Mouse (Mus musculus) forebrain, postnatal 0 days (tissue): ENCODE data around the gene Fam135a. TPM values are rescaled to one million over a fixed set of nuclear protein-coding genes. Genes with fewer than 3 reads are reported as not detected.
A peak's percentile ranks its signal among the peaks of the same experiment; 100 is the strongest.

Source experiments
- ATAC-seq: fragments of 200-750 bp; cut with Nextera tagmentation; 2 replicates; pipeline ENCODE4 v1.8.0; 2017; ENCODE audit warnings: mild to moderate bottlenecking, moderate library complexity
- DNase-seq: peaks from one replicate; pipeline ENCODE4 v3.0.0-alpha.2; 2015
- H3K27ac ChIP-seq: fragments of 300-500 bp; sonication (generic); 2 replicates; pipeline ENCODE4 v1.5.1; 2014; ENCODE audit warnings: low read depth, mild to moderate bottlenecking, antibody characterized with exemption, low read length, moderate library complexity, mixed read lengths
- H3K27me3 ChIP-seq: fragments of 300-500 bp; sonication (generic); 2 replicates; pipeline ENCODE4 v1.6.1; 2014; ENCODE audit warnings: mild to moderate bottlenecking, low read length, mixed read lengths; ENCODE audit not compliant: insufficient read depth
- H3K36me3 ChIP-seq: fragments of 300-500 bp; sonication (generic); 2 replicates; pipeline ENCODE4 v1.6.1; 2014; ENCODE audit warnings: mild to moderate bottlenecking, moderate library complexity; ENCODE audit not compliant: insufficient read depth
- H3K4me1 ChIP-seq: fragments of 300-500 bp; sonication (generic); 2 replicates; pipeline ENCODE4 v1.6.1; 2014; ENCODE audit warnings: antibody characterized with exemption; ENCODE audit not compliant: insufficient read depth
- H3K4me2 ChIP-seq: fragments of 300-500 bp; sonication (generic); 2 replicates; pipeline ENCODE4 v1.6.1; 2014; ENCODE audit warnings: low read depth, mild to moderate bottlenecking, moderate library complexity
- H3K4me3 ChIP-seq: fragments of 300-500 bp; sonication (generic); 2 replicates; pipeline ENCODE4 v1.5.1; 2014; ENCODE audit warnings: low read depth, low read length, mixed read lengths
- H3K9ac ChIP-seq: fragments of 300-500 bp; sonication (generic); 2 replicates; pipeline ENCODE4 v1.6.1; 2014; ENCODE audit warnings: mild to moderate bottlenecking
- H3K9me3 ChIP-seq: fragments of 300-500 bp; sonication (generic); 2 replicates; pipeline ENCODE4 v1.6.1; 2016; ENCODE audit warnings: low read length
- CTCF ChIP-seq: sonication (generic); IDR thresholded peaks from 2 replicates; pipeline ENCODE4 v1.5.1; 2016; ENCODE audit warnings: antibody characterized with exemption, control low read depth, low read depth
- WGBS: fragments of 180-500 bp; shearing (Covaris S2); extraction: QIAGEN DNeasy Blood & Tissue Kit; methylation state at CpG from one replicate; pipeline ENCODE4 v1.1.7; 2014; 5-methylcytosine and 5-hydroxymethylcytosine counted together
- polyA plus RNA-seq: library from polyadenylated mRNA; unstranded; fragments of >200 nt; fragmentation: Nextera tagmentation; extraction: Ambion mirVana; gene quantifications from 2 replicates; pipeline ENCODE4 v1.2.1, GENCODE M21; 2015
- total RNA-seq: library from RNA; depleted of rRNA; stranded (reverse); fragments of >200 nt; gene quantifications from 2 replicates; pipeline ENCODE4 v1.2.3, GENCODE M21; 2014

The Fam135a gene
- total and polyA plus RNA-seq, 2 experiments from 2014 or later, result 19.3 to 45.4 TPM

DNA sequence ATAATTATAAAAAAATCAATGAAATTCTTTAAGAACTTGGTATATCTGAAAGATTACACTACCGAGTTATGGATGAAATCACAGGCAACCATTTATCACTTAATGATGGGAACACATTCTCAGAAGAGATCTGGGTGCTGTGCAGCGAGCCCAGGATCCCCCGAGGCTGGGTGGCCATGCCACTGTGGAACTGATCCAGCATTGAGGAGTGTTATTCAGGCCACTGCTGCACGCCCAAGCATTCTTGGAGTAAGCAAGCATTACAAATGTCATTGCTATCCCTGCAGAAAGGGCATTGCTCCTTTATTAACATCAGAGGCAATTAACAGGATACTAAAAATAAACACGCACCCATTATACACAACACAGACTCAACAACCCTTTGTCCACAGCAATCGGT is 89.3 kb downstream of the Fam135a start:
- DNase-seq (no peak), ATAC-seq (no peak)
- Histone ChIP-seq H3K9ac (no peak overlapping the region), H3K4me3 (no peak overlapping the region), H3K9me3 (no peaks in the 10 kb centered on the region), H3K27me3 (no peaks in the 10 kb centered on the region), H3K27ac (no peak overlapping the region), H3K36me3 (peaks cover 14% of the 10 kb centered on the region; the same call in 1 of the 2 replicates), H3K4me2 (no peak overlapping the region), H3K4me1 (no peaks in the 10 kb centered on the region)
- no peak for TF ChIP-seq CTCF
- whole genome bisulfite sequencing, result 67% methylated on average over 6 of the region's 6 CpGs

DNA sequence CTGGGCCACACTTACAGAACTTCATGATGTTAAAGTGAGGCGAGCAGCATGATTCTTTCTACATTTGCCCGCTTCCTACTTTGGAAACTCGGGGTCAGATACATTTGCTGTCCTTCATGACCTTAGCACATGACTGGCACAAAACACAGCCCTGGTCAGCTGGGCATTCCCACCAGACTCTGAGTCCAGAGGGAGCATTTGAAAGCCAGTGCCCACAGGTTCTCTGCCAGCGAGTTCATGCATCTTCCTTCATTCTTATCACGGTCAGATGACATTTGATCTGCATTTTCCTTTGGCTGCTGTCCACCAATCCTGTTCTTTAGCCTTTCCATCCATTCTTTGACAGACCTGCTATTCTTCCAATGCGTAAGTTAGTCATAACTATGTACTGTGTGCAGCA is 90.1 kb downstream of the Fam135a start:
- no peak overlapping the region for H3K9ac ChIP-seq
- H3K4me3 ChIP-seq, result no peak overlapping the region
- no peaks in the 10 kb centered on the region for H3K9me3 ChIP-seq
- H3K4me2 ChIP-seq, result no peak overlapping the region
- no peak overlapping the region for H3K27ac ChIP-seq
- no peak for ATAC-seq
- peaks cover 12% of the 10 kb centered on the region; the same call in 1 of the 2 replicates for H3K36me3 ChIP-seq
- no peaks in the 10 kb centered on the region for H3K4me1 ChIP-seq
- 94% methylated on average over 6 of the region's 6 CpGs for WGBS
- no peak for TF ChIP-seq CTCF
- DNase-seq, result no peak
- H3K27me3 ChIP-seq, result no peaks in the 10 kb centered on the region

DNA sequence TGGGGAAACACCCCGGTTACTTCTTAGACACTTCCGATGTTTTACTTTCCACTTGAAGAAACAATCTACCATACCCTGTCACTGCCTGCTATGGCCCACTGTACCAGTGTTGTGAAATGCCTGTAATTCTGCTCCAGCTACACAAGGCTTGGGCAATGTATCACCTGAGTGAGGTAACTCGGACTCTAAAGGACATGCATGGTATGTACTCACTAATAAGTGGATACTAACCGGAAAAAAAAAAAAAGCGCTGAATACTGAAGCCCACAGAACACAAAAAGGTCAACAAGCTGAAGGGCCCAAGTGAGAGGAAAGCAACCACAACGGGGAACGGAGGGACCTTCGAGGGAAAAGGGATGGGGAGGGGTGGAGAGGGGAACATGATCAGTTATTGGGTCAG is 92.5 kb downstream of the Fam135a start:
- no peak overlapping the region for H3K4me3 ChIP-seq
- no peak for TF ChIP-seq CTCF
- DNase-seq (no peak), ATAC-seq (no peak)
- H3K9ac ChIP-seq, result no peak overlapping the region
- no peak overlapping the region for H3K27ac ChIP-seq
- no peaks in the 10 kb centered on the region for H3K36me3 ChIP-seq
- 93% methylated on average over 8 of the region's 8 CpGs for WGBS
- H3K9me3 ChIP-seq, result no peaks in the 10 kb centered on the region
- no peak overlapping the region for H3K4me2 ChIP-seq
- 0 out of 2 replicates have a peak, but pooled peaks cover 5% of the 10 kb centered on the region for H3K4me1 ChIP-seq
- no peaks in the 10 kb centered on the region for H3K27me3 ChIP-seq

DNA sequence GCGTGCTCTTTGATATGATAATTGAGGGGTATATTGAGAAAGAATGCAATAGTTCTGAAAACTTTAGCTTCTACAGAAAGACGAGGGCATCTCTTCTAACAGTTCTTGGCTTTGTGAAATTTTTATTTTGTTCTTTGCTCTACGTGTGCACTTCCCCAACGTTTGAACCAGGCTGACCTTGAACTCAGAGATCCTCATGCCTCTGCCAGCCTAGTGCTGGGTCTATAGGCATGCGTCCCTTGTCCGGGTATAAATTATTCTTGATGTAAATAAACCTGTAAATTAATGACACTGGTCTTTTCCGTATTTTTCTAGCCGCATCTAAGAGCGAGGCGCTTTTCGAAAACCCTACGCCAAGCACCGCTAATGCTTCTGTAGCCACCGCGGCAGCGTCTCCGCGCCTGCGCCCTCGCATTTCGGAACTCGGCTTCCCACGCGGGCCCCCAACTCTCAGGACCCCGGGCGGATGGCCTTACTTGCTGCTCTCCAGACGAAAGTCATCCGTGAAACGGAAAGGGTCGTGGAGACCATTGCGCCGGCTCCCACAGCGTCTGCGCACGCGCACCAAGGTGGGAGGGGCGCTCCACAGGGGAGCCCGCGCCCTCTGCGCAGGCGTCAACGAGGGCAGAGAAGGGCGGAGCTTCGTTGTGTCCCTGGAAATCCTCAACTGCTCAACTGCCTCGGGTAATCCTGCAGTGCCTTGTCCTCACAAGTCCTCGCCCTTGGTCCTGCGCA is 94.9 kb downstream of the Fam135a start, which contains the start of gene Sdhaf4:
Sdhaf4 (minus strand) TSS at position 587 of the 735 bp plus-strand sequence.
- peak; percentile 99 for ATAC-seq
- WGBS, result 2% methylated on average over 47 of the region's 47 CpGs

DNA sequence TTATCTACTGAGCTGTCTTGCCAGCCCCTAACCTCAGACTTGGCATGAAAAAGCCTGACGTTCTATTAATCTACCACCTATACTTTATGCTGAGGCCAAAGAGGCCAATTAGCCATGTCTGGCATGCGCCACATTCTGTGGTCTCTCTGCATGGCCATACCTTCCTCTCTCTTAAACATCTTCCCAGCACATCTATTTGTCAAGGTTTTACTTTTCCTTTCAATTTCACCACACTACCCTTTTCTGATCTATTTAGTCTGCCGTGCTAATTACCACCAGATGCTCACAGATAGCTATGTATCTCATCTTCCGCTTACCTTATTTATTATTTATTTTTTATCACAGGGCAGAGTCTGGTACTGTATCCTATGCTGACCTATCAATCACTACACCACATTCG is 100.8 kb downstream of the Fam135a start:
- Histone ChIP-seq H3K4me1 (0 out of 2 replicates have a peak, but pooled peaks cover 2% of the 10 kb centered on the region), H3K9me3 (no peaks in the 10 kb centered on the region), H3K27ac (no peak overlapping the region), H3K4me2 (no peak overlapping the region), H3K27me3 (no peaks in the 10 kb centered on the region), H3K36me3 (peaks cover 16% of the 10 kb centered on the region; the same call in 1 of the 2 replicates), H3K4me3 (no peak overlapping the region), H3K9ac (no peak overlapping the region)
- no peak for ATAC-seq
- DNase-seq, result no peak
- 95% methylated on average over 5 of the region's 5 CpGs for WGBS
- no peak for TF ChIP-seq CTCF

More for the DNA sequence above, 94.9 kb downstream of the Fam135a start, which contains the start of gene Sdhaf4:
- H3K9me3 ChIP-seq, result no peaks in the 10 kb centered on the region
- peak within 1 kb of the TSS; percentile 79 for H3K9ac ChIP-seq
- peak within 1 kb of the TSS; percentile 93 for H3K27ac ChIP-seq
- H3K4me2 ChIP-seq, result peak within 1 kb of the TSS; percentile 57
- no peaks in the 10 kb centered on the region for H3K36me3 ChIP-seq
- peak; percentile 97 for DNase-seq
- H3K4me3 ChIP-seq, result peak within 1 kb of the TSS; percentile 77
- no peak for TF ChIP-seq CTCF
- H3K27me3 ChIP-seq, result no peaks in the 10 kb centered on the region
- H3K4me1 ChIP-seq, result 0 out of 2 replicates have a peak, but pooled peaks cover 5% of the 10 kb centered on the region

DNA sequence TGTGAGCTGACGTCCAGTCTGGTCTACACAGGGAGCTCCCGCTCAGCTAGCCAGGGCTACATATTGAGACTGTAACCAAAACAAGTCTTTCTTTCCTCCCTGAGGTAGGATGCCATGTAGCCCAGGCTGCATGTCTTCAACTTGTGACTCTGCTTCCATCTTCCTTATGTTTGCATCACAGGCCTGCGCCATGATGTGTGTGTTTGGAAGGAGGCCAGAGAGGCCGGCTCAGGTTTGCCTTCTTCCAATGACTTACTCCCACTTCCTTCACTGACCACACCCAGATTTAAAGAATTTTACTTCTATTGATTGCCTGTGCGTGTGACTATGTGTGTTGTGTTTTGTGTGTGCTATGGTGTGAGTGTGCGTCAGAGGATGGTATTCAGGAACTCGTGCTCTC is 101.3 kb downstream of the Fam135a start:
- Histone ChIP-seq H3K4me1 (no peaks in the 10 kb centered on the region), H3K27ac (no peak overlapping the region), H3K36me3 (peaks cover 16% of the 10 kb centered on the region; the same call in 1 of the 2 replicates), H3K4me3 (no peak overlapping the region), H3K27me3 (no peaks in the 10 kb centered on the region), H3K9me3 (no peaks in the 10 kb centered on the region), H3K4me2 (no peak overlapping the region), H3K9ac (no peak overlapping the region)
- DNase-seq (no peak), ATAC-seq (no peak)
- WGBS, result 97% methylated on average over 7 of the region's 7 CpGs
- no peak for TF ChIP-seq CTCF

DNA sequence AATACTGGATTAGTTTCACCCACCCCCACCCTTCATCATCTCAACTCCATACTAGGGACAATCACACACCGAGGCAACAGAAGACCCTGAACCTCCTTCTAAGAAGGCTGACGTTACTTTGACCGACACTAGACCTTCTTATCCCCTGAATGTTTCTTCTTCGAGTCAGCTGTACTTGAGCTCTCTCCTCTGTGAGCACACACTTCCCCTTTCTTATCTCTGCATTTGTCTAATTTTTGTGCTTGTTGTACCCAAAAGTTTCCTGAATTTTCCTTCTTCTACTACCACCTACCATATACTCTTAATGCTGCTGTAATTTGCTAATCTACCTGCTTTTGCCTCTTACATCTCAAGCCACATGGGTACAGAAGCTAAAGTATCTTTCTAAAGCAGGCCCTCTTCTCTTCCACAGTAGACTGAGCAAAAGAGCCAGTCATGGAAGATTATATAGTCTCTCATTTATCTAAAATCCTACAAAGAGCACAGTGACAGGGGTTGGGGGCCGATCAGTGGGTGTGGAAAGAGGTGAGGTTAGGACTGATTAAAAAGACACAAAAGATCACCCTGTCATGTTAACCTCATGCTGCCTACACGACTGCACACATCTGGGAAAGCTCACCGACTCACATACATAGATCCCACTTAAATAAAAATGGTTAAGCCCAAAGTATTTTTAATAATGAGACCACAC is 101.9 kb downstream of the Fam135a start:
- no peak overlapping the region for H3K4me3 ChIP-seq
- no peak overlapping the region for H3K4me2 ChIP-seq
- H3K27me3 ChIP-seq, result no peaks in the 10 kb centered on the region
- no peak overlapping the region for H3K27ac ChIP-seq
- H3K36me3 ChIP-seq, result peaks cover 16% of the 10 kb centered on the region; the same call in 1 of the 2 replicates
- no peak for TF ChIP-seq CTCF
- ATAC-seq (no peak), DNase-seq (no peak)
- no peaks in the 10 kb centered on the region for H3K4me1 ChIP-seq
- H3K9me3 ChIP-seq, result no peaks in the 10 kb centered on the region
- WGBS, result 95% methylated on average over 7 of the region's 7 CpGs
- no peak overlapping the region for H3K9ac ChIP-seq
